Mouse (Mus musculus) kidney, embryonic 15.5 days (tissue): ENCODE data around the gene Srxn1. TPM values are rescaled to one million over a fixed set of nuclear protein-coding genes. Genes with fewer than 3 reads are reported as not detected.
"Not testable (repeated sequence)": the region's sequence is repeated elsewhere in the genome, so short reads cannot be mapped to it uniquely, and the experiment has no call there.

Experiments
- ATAC-seq: fragments of 200-750 bp; cut with Nextera tagmentation; replicated peaks from 2 replicates; pipeline ENCODE4 v1.8.0; 2017; ENCODE audit warnings: moderate TSS enrichment; ENCODE audit not compliant: low FRiP score
- H3K27ac ChIP-seq: fragments of 300-500 bp; sonication (generic); 2 replicates; pipeline ENCODE4 v1.5.1; 2015; ENCODE audit warnings: mild to moderate bottlenecking, inconsistent platforms
- H3K27me3 ChIP-seq: fragments of 300-500 bp; sonication (generic); 2 replicates; pipeline ENCODE4 v1.6.1; 2015; ENCODE audit warnings: inconsistent platforms
- H3K36me3 ChIP-seq: fragments of 300-500 bp; sonication (generic); 2 replicates; pipeline ENCODE4 v1.6.1; 2015; ENCODE audit warnings: inconsistent platforms
- H3K4me1 ChIP-seq: fragments of 300-500 bp; sonication (generic); 2 replicates; pipeline ENCODE4 v1.6.1; 2015; ENCODE audit warnings: inconsistent platforms
- H3K4me2 ChIP-seq: fragments of 300-500 bp; sonication (generic); 2 replicates; pipeline ENCODE4 v1.6.1; 2015; ENCODE audit warnings: moderate library complexity, mild to moderate bottlenecking, inconsistent platforms
- H3K4me3 ChIP-seq: fragments of 300-500 bp; sonication (generic); replicated peaks from 2 replicates; pipeline ENCODE4 v1.5.1; 2015; ENCODE audit warnings: mild to moderate bottlenecking, inconsistent platforms
- H3K9ac ChIP-seq: fragments of 300-500 bp; sonication (generic); 2 replicates; pipeline ENCODE4 v1.6.1; 2015; ENCODE audit warnings: mild to moderate bottlenecking, inconsistent platforms
- H3K9me3 ChIP-seq: fragments of 300-500 bp; sonication (generic); replicated peaks from 2 replicates; pipeline ENCODE4 v1.6.1; 2016; ENCODE audit warnings: inconsistent platforms
- WGBS: fragments of 180-500 bp; shearing (Covaris S2); methylation state at CpG from one replicate; pipeline ENCODE4 v1.1.7; 2015; ENCODE audit warnings: mixed read lengths; 5-methylcytosine and 5-hydroxymethylcytosine counted together
- polyA plus RNA-seq: library from polyadenylated mRNA; unstranded; fragments of >200 nt; fragmentation: Nextera tagmentation; extraction: Ambion mirVana; gene quantifications from 2 replicates; pipeline ENCODE4 v1.2.1, GENCODE M21; 2015

Srxn1 gene
- polyA plus RNA-seq = 12.7 and 14.5 TPM in 2 replicates

DNA sequence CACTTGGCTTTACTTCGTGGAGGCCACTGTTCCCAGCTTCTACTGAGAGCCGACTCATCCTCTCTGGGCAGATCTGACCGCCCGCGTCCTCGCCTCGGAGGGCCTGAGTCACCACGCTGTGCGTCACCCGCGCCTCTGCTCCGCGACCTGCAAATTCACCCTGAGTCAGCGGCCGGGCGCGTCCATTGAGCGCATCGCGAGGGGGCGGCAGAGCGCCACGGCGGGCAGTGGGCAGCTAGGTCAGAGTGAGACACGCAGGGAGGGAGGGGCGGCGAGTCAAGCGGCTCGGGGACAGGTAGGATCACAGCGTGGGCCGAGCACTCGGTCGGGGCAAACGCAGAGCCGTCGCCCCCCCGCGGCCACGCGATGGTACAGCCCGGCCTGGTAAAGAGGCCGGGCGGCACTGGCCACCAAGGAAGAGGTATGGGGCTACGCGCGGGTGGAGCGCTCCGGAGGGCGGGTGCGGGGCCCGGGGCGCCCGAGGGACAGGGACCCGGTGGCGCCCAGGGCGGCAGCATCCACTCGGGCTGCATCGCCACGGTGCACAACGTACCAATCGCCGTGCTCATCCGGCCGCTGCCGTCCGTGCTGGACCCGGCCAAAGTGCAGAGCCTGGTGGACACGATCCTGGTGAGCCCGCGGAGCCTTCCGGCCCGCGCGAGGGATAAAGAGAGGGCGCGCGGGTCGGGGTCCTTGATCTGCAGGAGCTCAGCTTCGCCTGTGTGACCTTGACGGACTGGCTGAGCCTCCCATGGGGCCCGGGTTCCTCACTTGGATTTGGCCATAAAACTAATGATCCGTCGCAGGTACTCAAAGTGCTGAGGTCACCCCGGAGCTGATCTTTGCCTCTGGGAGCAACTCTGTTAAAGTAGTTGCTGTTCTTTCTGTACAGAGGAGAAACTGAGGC lies at the start of gene Srxn1:
TSS of gene Srxn1 (plus strand) at position 199 of the 907 bp plus-strand sequence.
- Histone ChIP-seq H3K4me2 (peak within 1 kb of the TSS; percentile 78), H3K27ac (peak within 1 kb of the TSS; percentile 74)

DNA sequence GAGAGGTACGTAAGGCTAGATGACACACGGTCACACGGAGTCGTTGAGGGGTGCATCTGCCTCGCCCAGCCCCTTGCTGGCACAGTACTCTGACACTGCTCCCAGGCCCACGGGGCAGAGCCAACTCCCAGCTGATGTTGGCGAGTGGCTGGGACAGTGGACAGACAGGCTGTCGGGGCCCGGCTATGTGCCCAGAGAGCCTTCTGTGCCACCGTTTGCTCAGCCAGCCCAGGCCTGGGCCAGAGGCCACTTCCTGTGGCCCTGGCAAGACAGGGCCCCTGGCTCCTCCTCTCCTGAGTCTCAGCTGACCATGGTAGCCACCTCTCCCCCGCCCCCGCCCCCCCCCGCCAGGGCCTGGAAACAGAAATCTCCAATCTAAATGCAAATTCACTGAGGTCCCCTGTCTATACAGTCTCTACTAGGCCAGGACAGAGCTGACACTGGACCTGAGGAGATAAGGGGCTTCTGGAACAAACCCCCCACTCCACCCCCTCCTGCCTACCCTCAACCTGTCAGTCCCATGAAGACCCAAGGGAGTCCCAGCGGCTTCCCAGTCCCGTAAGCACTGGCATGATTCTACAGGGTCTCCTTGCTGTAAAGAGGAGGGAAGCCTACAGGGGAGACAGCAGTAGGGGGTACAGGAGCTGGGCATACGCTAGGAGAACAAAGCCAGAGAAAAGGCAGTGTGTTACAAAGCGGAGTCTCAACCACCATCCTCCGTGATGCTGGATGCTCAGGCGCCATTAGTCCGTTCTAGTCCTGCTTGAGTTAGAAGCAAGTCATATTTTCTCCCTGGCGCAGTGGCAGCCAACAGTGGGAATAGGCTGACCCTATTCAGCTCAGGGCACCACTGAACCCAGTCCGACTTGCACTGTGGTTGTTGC lies 48.7 kb upstream of the Srxn1 start:
- no peak overlapping the region for H3K4me2 ChIP-seq
- 70% methylated on average over 21 of the region's 22 CpGs for WGBS

More for the DNA sequence above, at the start of gene Srxn1:
- peak; percentile 91 for ATAC-seq
- Histone ChIP-seq H3K4me1 (peaks cover 13% of the 10 kb centered on the region), H3K27me3 (peaks cover 29% of the 10 kb centered on the region), H3K9me3 (no peaks in the 10 kb centered on the region), H3K4me3 (peak within 1 kb of the TSS; percentile 56), H3K9ac (peak within 1 kb of the TSS; percentile 59), H3K36me3 (no peaks in the 10 kb centered on the region; the same call in 1 of the 2 replicates)
- WGBS = under 1% methylated on average over 60 of the region's 84 CpGs

DNA sequence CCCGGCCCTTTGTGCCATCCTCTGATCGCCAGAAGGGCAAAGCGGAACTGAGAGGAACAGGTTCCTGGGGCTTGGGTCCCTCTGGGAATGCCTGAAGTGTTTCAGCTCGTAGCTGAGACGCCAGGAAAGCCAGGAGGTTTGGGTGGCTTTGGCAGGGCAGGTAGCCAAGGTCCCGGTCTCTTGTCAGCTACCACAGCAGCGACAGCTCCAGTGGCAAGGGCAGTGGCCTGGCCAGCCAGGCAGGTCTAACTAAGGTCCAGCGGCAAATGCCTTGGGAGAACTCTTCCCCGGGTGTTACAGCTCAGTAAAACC lies 48.1 kb upstream of the Srxn1 start:
- Histone ChIP-seq H3K4me1 (0 out of 2 replicates have a peak, but pooled peaks cover 2% of the 10 kb centered on the region), H3K4me2 (no peak overlapping the region), H3K27me3 (peaks cover 49% of the 10 kb centered on the region), H3K27ac (no peak overlapping the region), H3K9me3 (no peaks in the 10 kb centered on the region), H3K36me3 (no peaks in the 10 kb centered on the region), H3K9ac (no peak overlapping the region), H3K4me3 (no peak overlapping the region)
- 73% methylated on average over 9 of the region's 9 CpGs for WGBS
- no peak for ATAC-seq

More for the DNA sequence above, 48.7 kb upstream of the Srxn1 start:
- Histone ChIP-seq H3K4me3 (no peak overlapping the region), H3K9ac (no peak overlapping the region), H3K4me1 (0 out of 2 replicates have a peak, but pooled peaks cover 2% of the 10 kb centered on the region), H3K27ac (no peak overlapping the region), H3K36me3 (no peaks in the 10 kb centered on the region), H3K9me3 (no peaks in the 10 kb centered on the region), H3K27me3 (peaks cover 55% of the 10 kb centered on the region)
- ATAC-seq = no peak

- H3K27me3 ChIP-seq = peaks cover 13% of the 10 kb centered on the region
These were observed 42.5 kb upstream of the Srxn1 start for GRCm38 (mm10) chr2:152062817-152063216.

GRCm38 (mm10) chr2:152068660-152069433 lies 36.5 kb upstream of the Srxn1 start:
- WGBS = 45% methylated on average over 11 of the region's 11 CpGs

More at GRCm38 (mm10) chr2:152062817-152063216, 42.5 kb upstream of the Srxn1 start:
- H3K36me3 ChIP-seq, H3K4me2 ChIP-seq, H3K4me1 ChIP-seq, H3K9ac ChIP-seq, H3K4me3 ChIP-seq, H3K9me3 ChIP-seq, ATAC-seq, H3K27ac ChIP-seq: not testable (repeated sequence)
- 93% methylated on average over 3 of the region's 3 CpGs for WGBS

GRCm38 (mm10) chr2:152069434-152069786 lies 35.9 kb upstream of the Srxn1 start:
- no peak for ATAC-seq
- Histone ChIP-seq H3K9ac (no peak overlapping the region), H3K27me3 (peaks cover 17% of the 10 kb centered on the region), H3K36me3 (no peaks in the 10 kb centered on the region), H3K27ac (no peak overlapping the region), H3K4me3 (no peak overlapping the region), H3K4me1 (no peaks in the 10 kb centered on the region), H3K9me3 (no peaks in the 10 kb centered on the region), H3K4me2 (no peak overlapping the region)
- 67% methylated on average over 9 of the region's 9 CpGs for WGBS

More at GRCm38 (mm10) chr2:152068660-152069433, 36.5 kb upstream of the Srxn1 start:
- Histone ChIP-seq H3K9me3 (no peaks in the 10 kb centered on the region), H3K27me3 (peaks cover 12% of the 10 kb centered on the region), H3K4me3 (no peak overlapping the region), H3K36me3 (no peaks in the 10 kb centered on the region), H3K4me1 (no peaks in the 10 kb centered on the region), H3K9ac (no peak overlapping the region), H3K4me2 (no peak overlapping the region), H3K27ac (no peak overlapping the region)
- no peak for ATAC-seq

- H3K9ac ChIP-seq = no peak overlapping the region
- peaks cover 22% of the 10 kb centered on the region for H3K27me3 ChIP-seq
- no peak overlapping the region for H3K4me3 ChIP-seq
- no peaks in the 10 kb centered on the region for H3K9me3 ChIP-seq
- no peak overlapping the region for H3K4me2 ChIP-seq
- no peaks in the 10 kb centered on the region for H3K36me3 ChIP-seq
- ATAC-seq = no peak
- H3K27ac ChIP-seq = no peak overlapping the region
- H3K4me1 ChIP-seq = no peaks in the 10 kb centered on the region
- 76% methylated on average over 2 of the region's 2 CpGs for WGBS
These were observed 35.4 kb upstream of the Srxn1 start for GRCm38 (mm10) chr2:152069941-152070340.

- H3K9ac ChIP-seq = no peak overlapping the region
- no peaks in the 10 kb centered on the region for H3K36me3 ChIP-seq
- H3K9me3 ChIP-seq = no peaks in the 10 kb centered on the region
- no peak overlapping the region for H3K27ac ChIP-seq
- no peak overlapping the region for H3K4me3 ChIP-seq
- 96% methylated on average over 2 of the region's 2 CpGs for WGBS
- H3K4me1 ChIP-seq = no peaks in the 10 kb centered on the region
- peaks cover 68% of the 10 kb centered on the region for H3K27me3 ChIP-seq
- no peak overlapping the region for H3K4me2 ChIP-seq
- ATAC-seq = no peak
These were observed 30.8 kb upstream of the Srxn1 start for GRCm38 (mm10) chr2:152074521-152074920.

DNA sequence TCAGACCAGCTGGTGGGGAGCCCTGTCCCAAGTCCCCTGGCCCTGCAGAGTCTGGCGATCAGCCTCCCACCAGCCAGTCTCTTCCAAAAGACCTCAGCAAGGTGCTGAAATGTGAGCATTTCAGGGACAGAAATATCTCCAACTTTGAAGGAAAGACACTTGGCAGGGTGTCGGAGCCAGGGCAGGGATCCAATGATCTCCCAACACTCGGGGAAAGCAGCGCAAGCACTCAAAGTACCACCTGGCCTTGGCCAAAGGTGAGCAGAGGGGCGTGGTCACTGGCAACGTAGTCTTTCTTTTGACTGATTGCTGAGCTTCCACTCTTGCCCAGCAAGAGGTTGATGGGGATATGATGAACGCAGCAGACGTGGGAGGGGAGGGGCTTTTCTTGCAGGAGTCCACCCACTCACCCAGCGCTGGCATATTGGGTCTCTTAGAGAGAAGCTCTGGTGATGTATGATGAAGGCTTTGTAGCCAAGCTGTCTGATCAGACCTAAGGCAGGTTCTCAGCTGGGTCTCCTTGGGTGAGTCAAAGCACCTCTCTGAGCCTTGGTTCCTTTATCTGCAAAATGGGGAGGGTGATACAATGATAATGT lies 29.9 kb upstream of the Srxn1 start:
- Histone ChIP-seq H3K4me2 (no peak overlapping the region), H3K9me3 (no peaks in the 10 kb centered on the region), H3K4me3 (no peak overlapping the region), H3K9ac (no peak overlapping the region), H3K27me3 (peaks cover 77% of the 10 kb centered on the region), H3K27ac (no peak overlapping the region), H3K4me1 (peaks cover 1% of the 10 kb centered on the region), H3K36me3 (no peaks in the 10 kb centered on the region)
- 41% methylated on average over 9 of the region's 9 CpGs for WGBS
- ATAC-seq = no peak

DNA sequence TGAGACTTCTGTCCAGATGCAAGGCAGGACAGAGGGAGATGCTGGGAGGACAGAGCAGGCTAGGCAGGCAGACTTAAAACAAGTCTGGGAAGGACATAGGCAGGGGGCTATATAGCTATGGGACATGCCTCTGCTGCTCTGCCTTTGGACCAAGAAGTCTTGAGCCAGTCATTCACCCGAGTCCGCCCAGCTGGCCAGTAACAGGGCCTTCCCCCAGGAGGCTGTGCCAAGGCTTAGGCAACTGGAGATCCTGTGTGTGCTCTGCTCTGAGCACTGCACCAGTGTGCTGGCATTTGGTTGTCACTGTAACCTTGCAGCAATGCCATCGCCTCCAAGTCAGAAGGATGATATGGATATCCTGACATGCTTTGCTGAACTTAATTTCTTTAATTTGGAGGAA lies 28.0 kb upstream of the Srxn1 start:
- Histone ChIP-seq H3K4me1 (peaks cover 16% of the 10 kb centered on the region), H3K9me3 (no peaks in the 10 kb centered on the region)
- WGBS = 69% methylated on average over 3 of the region's 3 CpGs

More for the DNA sequence above, 28.0 kb upstream of the Srxn1 start:
- Histone ChIP-seq H3K27me3 (peaks cover 85% of the 10 kb centered on the region), H3K27ac (no peak overlapping the region), H3K36me3 (no peaks in the 10 kb centered on the region), H3K4me3 (no peak overlapping the region), H3K9ac (no peak overlapping the region), H3K4me2 (no peak overlapping the region)
- no peak for ATAC-seq
